Mouse (Mus musculus): Measurements from ENCODE around the gene Polr3h. TPM values are rescaled to one million over a fixed set of nuclear protein-coding genes. Genes with fewer than 3 reads are reported as not detected.

The Polr3h gene
- polyA plus RNA-seq, 1 experiment from 2014 or later = 80.4 TPM

GRCm38 (mm10) chr15:81907953-81908352 is 18.1 kb downstream of the Polr3h start:
- H3K36me3 ChIP-seq = peaks cover 74% of the 10 kb centered on the region
- ATAC-seq = no peak

GRCm38 (mm10) chr15:81904939-81905338 is 21.1 kb downstream of the Polr3h start:
- H3K4me2 ChIP-seq (replicated peaks) = no peak overlapping the region
- H3K27me3 ChIP-seq (replicated peaks) = no peaks in the 10 kb centered on the region
- peaks cover 77% of the 10 kb centered on the region for H3K36me3 ChIP-seq
- H3K27ac ChIP-seq = no peak overlapping the region
- no peak overlapping the region for H3K4me3 ChIP-seq (replicated peaks)
- H3K9me3 ChIP-seq = no peaks in the 10 kb centered on the region
- whole genome bisulfite sequencing = 42% methylated on average over 2 of the region's 2 CpGs
- H3K4me1 ChIP-seq (replicated peaks) = no peaks in the 10 kb centered on the region
- ATAC-seq = no peak
- H3K9ac ChIP-seq = no peak overlapping the region

More at GRCm38 (mm10) chr15:81907953-81908352, 18.1 kb downstream of the Polr3h start:
- no peak overlapping the region for H3K4me3 ChIP-seq (replicated peaks)
- no peaks in the 10 kb centered on the region for H3K27me3 ChIP-seq (replicated peaks)
- no peaks in the 10 kb centered on the region for H3K9me3 ChIP-seq
- no peak overlapping the region for H3K9ac ChIP-seq
- no peak overlapping the region for H3K4me2 ChIP-seq (replicated peaks)
- no peak overlapping the region for H3K27ac ChIP-seq
- H3K4me1 ChIP-seq (replicated peaks) = no peaks in the 10 kb centered on the region
- 85% methylated on average over 8 of the region's 8 CpGs for WGBS

GRCm38 (mm10) chr15:81898751-81899150 is 27.3 kb downstream of the Polr3h start:
- no peak overlapping the region for H3K27ac ChIP-seq

GRCm38 (mm10) chr15:81897607-81898285 is 28.3 kb downstream of the Polr3h start:
- H3K4me3 ChIP-seq (replicated peaks) = no peak overlapping the region
- peaks cover 34% of the 10 kb centered on the region for H3K36me3 ChIP-seq

More at GRCm38 (mm10) chr15:81898751-81899150, 27.3 kb downstream of the Polr3h start:
- H3K9me3 ChIP-seq = no peaks in the 10 kb centered on the region
- no peak overlapping the region for H3K9ac ChIP-seq
- H3K36me3 ChIP-seq = peaks cover 39% of the 10 kb centered on the region
- H3K27me3 ChIP-seq (replicated peaks) = no peaks in the 10 kb centered on the region
- no peak overlapping the region for H3K4me2 ChIP-seq (replicated peaks)
- 84% methylated on average over 2 of the region's 2 CpGs for WGBS
- H3K4me3 ChIP-seq (replicated peaks) = no peak overlapping the region
- ATAC-seq = no peak
- no peaks in the 10 kb centered on the region for H3K4me1 ChIP-seq (replicated peaks)

GRCm38 (mm10) chr15:81896407-81896806 is 29.6 kb downstream of the Polr3h start:
- ATAC-seq = no peak
- H3K9ac ChIP-seq = no peak overlapping the region
- H3K9me3 ChIP-seq = no peaks in the 10 kb centered on the region
- no peaks in the 10 kb centered on the region for H3K27me3 ChIP-seq (replicated peaks)
- H3K27ac ChIP-seq = no peak overlapping the region
- WGBS = 91% methylated on average over 2 of the region's 2 CpGs
- no peak overlapping the region for H3K4me2 ChIP-seq (replicated peaks)
- peaks cover 30% of the 10 kb centered on the region for H3K36me3 ChIP-seq
- no peak overlapping the region for H3K4me3 ChIP-seq (replicated peaks)
- H3K4me1 ChIP-seq (replicated peaks) = no peaks in the 10 kb centered on the region

More at GRCm38 (mm10) chr15:81897607-81898285, 28.3 kb downstream of the Polr3h start:
- no peaks in the 10 kb centered on the region for H3K4me1 ChIP-seq (replicated peaks)
- no peaks in the 10 kb centered on the region for H3K9me3 ChIP-seq
- H3K4me2 ChIP-seq (replicated peaks) = peak overlapping the region; percentile 17
- no peaks in the 10 kb centered on the region for H3K27me3 ChIP-seq (replicated peaks)
- WGBS = 61% methylated on average over 5 of the region's 5 CpGs
- no peak overlapping the region for H3K9ac ChIP-seq
- peak overlapping the region; percentile 25; the same call in 1 of the 2 replicates for H3K27ac ChIP-seq
- ATAC-seq = peak; percentile 83

- Histone ChIP-seq H3K4me1 (replicated peaks) (no peaks in the 10 kb centered on the region), H3K4me3 (replicated peaks) (no peak overlapping the region), H3K9me3 (no peaks in the 10 kb centered on the region), H3K36me3 (peaks cover 25% of the 10 kb centered on the region), H3K4me2 (replicated peaks) (no peak overlapping the region), H3K9ac (no peak overlapping the region), H3K27ac (no peak overlapping the region), H3K27me3 (replicated peaks) (no peaks in the 10 kb centered on the region)
- no peak for ATAC-seq
- WGBS = 93% methylated on average over 1 of the region's 1 CpGs
Measured at GRCm38 (mm10) chr15:81894002-81894401, 32.0 kb downstream of the Polr3h start.

- Histone ChIP-seq H3K36me3 (peaks cover 28% of the 10 kb centered on the region), H3K9me3 (no peaks in the 10 kb centered on the region), H3K27me3 (replicated peaks) (no peaks in the 10 kb centered on the region), H3K9ac (no peak overlapping the region), H3K4me2 (replicated peaks) (no peak overlapping the region), H3K4me1 (replicated peaks) (no peaks in the 10 kb centered on the region), H3K4me3 (replicated peaks) (no peak overlapping the region), H3K27ac (no peak overlapping the region)
- 0 out of 2 replicates have a peak, but pooled peaks have one; percentile 23 for ATAC-seq
- WGBS = 93% methylated on average over 8 of the region's 8 CpGs
Measured at GRCm38 (mm10) chr15:81891822-81892580, 34.0 kb downstream of the Polr3h start.

- H3K27me3 ChIP-seq (replicated peaks) = no peaks in the 10 kb centered on the region
Measured at GRCm38 (mm10) chr15:81891140-81891802, 34.8 kb downstream of the Polr3h start.

GRCm38 (mm10) chr15:81889175-81889574 is 36.9 kb downstream of the Polr3h start:
- Histone ChIP-seq H3K4me3 (replicated peaks) (no peak overlapping the region), H3K27me3 (replicated peaks) (no peaks in the 10 kb centered on the region), H3K9ac (no peak overlapping the region), H3K36me3 (peaks cover 19% of the 10 kb centered on the region), H3K4me2 (replicated peaks) (no peak overlapping the region), H3K4me1 (replicated peaks) (no peaks in the 10 kb centered on the region), H3K27ac (no peak overlapping the region), H3K9me3 (no peaks in the 10 kb centered on the region)
- no peak for ATAC-seq
- WGBS = 92% methylated on average over 7 of the region's 7 CpGs

More at GRCm38 (mm10) chr15:81891140-81891802, 34.8 kb downstream of the Polr3h start:
- Histone ChIP-seq H3K27ac (no peak overlapping the region), H3K9ac (no peak overlapping the region), H3K4me3 (replicated peaks) (no peak overlapping the region), H3K9me3 (no peaks in the 10 kb centered on the region), H3K4me2 (replicated peaks) (no peak overlapping the region), H3K4me1 (replicated peaks) (no peaks in the 10 kb centered on the region), H3K36me3 (peaks cover 24% of the 10 kb centered on the region)
- WGBS = 88% methylated on average over 7 of the region's 7 CpGs
- ATAC-seq = no peak

- Histone ChIP-seq H3K4me3 (replicated peaks) (no peak overlapping the region), H3K27ac (no peak overlapping the region), H3K27me3 (replicated peaks) (no peaks in the 10 kb centered on the region), H3K9ac (no peak overlapping the region), H3K9me3 (no peaks in the 10 kb centered on the region), H3K36me3 (peaks cover 14% of the 10 kb centered on the region), H3K4me2 (replicated peaks) (no peak overlapping the region), H3K4me1 (replicated peaks) (no peaks in the 10 kb centered on the region)
- no peak for ATAC-seq
- WGBS = 92% methylated on average over 6 of the region's 6 CpGs
Measured at GRCm38 (mm10) chr15:81886795-81887550, 39.1 kb downstream of the Polr3h start.

- no peaks in the 10 kb centered on the region for H3K9me3 ChIP-seq
- H3K4me2 ChIP-seq (replicated peaks) = no peak overlapping the region
- WGBS = 88% methylated on average over 3 of the region's 3 CpGs
Measured at GRCm38 (mm10) chr15:81885418-81885934, 40.6 kb downstream of the Polr3h start.

More at GRCm38 (mm10) chr15:81885418-81885934, 40.6 kb downstream of the Polr3h start:
- Histone ChIP-seq H3K4me3 (replicated peaks) (no peak overlapping the region), H3K36me3 (peaks cover 9% of the 10 kb centered on the region; the same call in 1 of the 2 replicates), H3K27me3 (replicated peaks) (no peaks in the 10 kb centered on the region), H3K27ac (no peak overlapping the region), H3K9ac (no peak overlapping the region), H3K4me1 (replicated peaks) (no peaks in the 10 kb centered on the region)
- no peak for ATAC-seq
